In genomic region chrX:92460496-92460895, GRCm38 (mm10) we compare ENCODE assay signal across 19 mouse cellular contexts. TPM values are rescaled to one million over a fixed set of nuclear protein-coding genes. Genes with fewer than 3 reads are reported as not detected.
DNase-seq lines count a peak whose midpoint lies in the region; ATAC-seq and TF ChIP-seq lines count a peak whose summit lies in the region.
"Had no signal": no experiment of that assay in that cellular context is flagged by ENCODE, and none has a peak within 500 bp of the region (broad histone marks: within the 10 kb centered on the region; RNA-seq: fewer than 3 reads in every experiment).

No protein-coding gene starts in this region.

- H3K4me2 ChIP-seq in hindbrain, embryonic 11.5 days (replicated peaks; ENCODE audit: low read depth, low read length), result no peak overlapping the region
- no peak overlapping the region for H3K4me2 ChIP-seq in hindbrain, embryonic 12.5 days (replicated peaks)
- no peak overlapping the region for H3K4me2 ChIP-seq in lung, embryonic 14.5 days
- H3K4me2 ChIP-seq: heart, embryonic 11.5 days; intestine, embryonic 15.5 days; limb, embryonic 12.5 days; midbrain, embryonic 15.5 days had no signal

- no peaks in the 10 kb centered on the region for H3K9me3 ChIP-seq in hindbrain, embryonic 11.5 days (ENCODE audit: control insufficient read depth, low read length)
- H3K9me3 ChIP-seq in hindbrain, embryonic 12.5 days (replicated peaks), result no peaks in the 10 kb centered on the region
- H3K9me3 ChIP-seq in lung, embryonic 14.5 days (ENCODE audit: low read depth, low read length), result no peaks in the 10 kb centered on the region
- H3K9me3 ChIP-seq: intestine, embryonic 15.5 days; limb, embryonic 12.5 days; midbrain, embryonic 15.5 days had no signal

- H3K9ac ChIP-seq in hindbrain, embryonic 11.5 days (ENCODE audit: low read depth, low read length), result no peak overlapping the region
- no peak overlapping the region for H3K9ac ChIP-seq in hindbrain, embryonic 12.5 days
- H3K9ac ChIP-seq in lung, embryonic 14.5 days, result no peak overlapping the region
- H3K9ac ChIP-seq: intestine, embryonic 15.5 days; limb, embryonic 12.5 days; liver, embryonic 14.5 days; midbrain, embryonic 15.5 days had no signal

- H3K27ac ChIP-seq in hindbrain, embryonic 11.5 days (ENCODE audit: low read depth, low read length), result no peak overlapping the region
- no peak overlapping the region for H3K27ac ChIP-seq in hindbrain, embryonic 12.5 days
- no peak overlapping the region for H3K27ac ChIP-seq in lung, embryonic 14.5 days (ENCODE audit: low read depth)
- H3K27ac ChIP-seq: intestine, embryonic 15.5 days; limb, embryonic 12.5 days; liver, embryonic 14.5 days; midbrain, embryonic 15.5 days had no signal

- ATAC-seq in hindbrain, embryonic 11.5 days (ENCODE audit: low FRiP score), result no peak
- no peak for ATAC-seq in hindbrain, embryonic 12.5 days (ENCODE audit: low FRiP score)
- ATAC-seq in lung, embryonic 14.5 days (ENCODE audit: insufficient read depth), result no peak
- ATAC-seq: intestine, embryonic 15.5 days; midbrain, embryonic 15.5 days had no signal

- TF ChIP-seq CTCF in lung, embryonic 14.5 days (IDR thresholded peaks at IDR 0.05; ENCODE audit: low read depth), result no peak
- TF ChIP-seq CTCF in brain, embryonic 14.5 days (IDR thresholded peaks at IDR 0.05; ENCODE audit: borderline replicate concordance, extremely low read depth, insufficient read depth, insufficient read length), result peak; percentile 4; the same call in 1 of the 2 replicates

- H3K4me1 ChIP-seq in hindbrain, embryonic 11.5 days (replicated peaks; ENCODE audit: control insufficient read depth, insufficient read depth, low read length), result no peaks in the 10 kb centered on the region
- no peaks in the 10 kb centered on the region for H3K4me1 ChIP-seq in hindbrain, embryonic 12.5 days
- no peaks in the 10 kb centered on the region for H3K4me1 ChIP-seq in lung, embryonic 14.5 days (ENCODE audit: insufficient read depth)
- H3K4me1 ChIP-seq: intestine, embryonic 15.5 days; limb, embryonic 12.5 days; midbrain, embryonic 15.5 days had no signal

- TF ChIP-seq POLR2A in brain, embryonic 14.5 days (IDR thresholded peaks at IDR 0.05; ENCODE audit: borderline replicate concordance, extremely low read depth, insufficient read depth, insufficient read length, poor library complexity, severe bottlenecking), result no peak

- no peak overlapping the region for H3K4me3 ChIP-seq in hindbrain, embryonic 11.5 days (ENCODE audit: low read depth, low read length)
- no peak overlapping the region for H3K4me3 ChIP-seq in hindbrain, embryonic 12.5 days
- no peak overlapping the region for H3K4me3 ChIP-seq in lung, embryonic 14.5 days (ENCODE audit: low read depth, low read length)
- H3K4me3 ChIP-seq: intestine, embryonic 15.5 days; limb, embryonic 12.5 days; midbrain, embryonic 15.5 days had no signal

- no peaks in the 10 kb centered on the region for H3K36me3 ChIP-seq in hindbrain, embryonic 11.5 days (ENCODE audit: control insufficient read depth, insufficient read depth, low read length)
- H3K36me3 ChIP-seq in hindbrain, embryonic 12.5 days, result no peaks in the 10 kb centered on the region
- H3K36me3 ChIP-seq in lung, embryonic 14.5 days (ENCODE audit: insufficient read depth), result no peaks in the 10 kb centered on the region
- H3K36me3 ChIP-seq: intestine, embryonic 15.5 days; limb, embryonic 12.5 days; midbrain, embryonic 15.5 days had no signal

- 35% methylated on average over 3 of the region's 3 CpGs for WGBS in hindbrain, embryonic 11.5 days
- WGBS in hindbrain, embryonic 12.5 days, result 31% methylated on average over 3 of the region's 3 CpGs
- WGBS in lung, embryonic 14.5 days, result 27% methylated on average over 3 of the region's 3 CpGs

- H3K27me3 ChIP-seq in hindbrain, embryonic 11.5 days (ENCODE audit: control insufficient read depth, insufficient read depth, low read length), result no peaks in the 10 kb centered on the region
- H3K27me3 ChIP-seq in hindbrain, embryonic 12.5 days, result no peaks in the 10 kb centered on the region
- no peaks in the 10 kb centered on the region for H3K27me3 ChIP-seq in lung, embryonic 14.5 days (ENCODE audit: insufficient read depth, low read length)
- H3K27me3 ChIP-seq: CH12.LX; intestine, embryonic 15.5 days; limb, embryonic 12.5 days; midbrain, embryonic 15.5 days had no signal

- peak; percentile 5 for DNase-seq in hindbrain, embryonic 11.5 days (ENCODE audit: low spot score)
- DNase-seq in lung, embryonic 14.5 days, result peak; percentile 57
- DNase-seq in lung, postnatal 10 days, result no peak
- DNase-seq in brain, embryonic 14.5 days (ENCODE audit: low read depth), result peak; percentile 50
- peak; percentile 2 for DNase-seq in retina, postnatal 1 day
- DNase-seq in right cerebral cortex, postnatal 4 days, result no peak
- DNase-seq: adrenal gland, postnatal 36 days; gastrocnemius, postnatal 36 days; lung, postnatal 36 days had no signal

RNA-seq across cellular contexts. Expression of gene Gm5941, which starts 29.3 kb away (rescaled TPM):
- polyA plus RNA-seq in hindbrain, embryonic 11.5 days (2014; fragmentation: Nextera tagmentation; extraction: Ambion mirVana), result not detected in 2 replicates
- polyA plus RNA-seq in hindbrain, embryonic 12.5 days (2016; fragmentation: Nextera tagmentation; extraction: Ambion mirVana), result not detected in 2 replicates
- polyA plus RNA-seq in lung, embryonic 14.5 days (2014; fragmentation: Nextera tagmentation; extraction: Ambion mirVana), result not detected in 2 replicates
- polyA plus RNA-seq in brain, embryonic 14.5 days (2012; rRNA removed), result not detected in 2 replicates
- polyA plus RNA-seq: cortical plate, adult 2 months; heart, embryonic 11.5 days; intestine, embryonic 15.5 days; kidney, embryonic 16.5 days; limb, embryonic 12.5 days; liver, embryonic 14.5 days; midbrain, embryonic 15.5 days; neural tube, embryonic 11.5 days had no signal

Comparison
In these comparisons a context has a peak if more than half of its experiments do, and no peak if none do; other contexts are left out.
1. DNase-seq: peak in hindbrain, embryonic 11.5 days (single experiment), lung, embryonic 14.5 days (single experiment), brain, embryonic 14.5 days (single experiment) and retina, postnatal 1 day (single experiment); none in lung, postnatal 10 days (single experiment) and right cerebral cortex, postnatal 4 days (single experiment).